Mouse (Mus musculus) kidney, embryonic 16.5 days (tissue): ENCODE measurements around the gene Gprc5b. TPM values are rescaled to one million over a fixed set of nuclear protein-coding genes. Genes with fewer than 3 reads are reported as not detected.

Source experiments
- ATAC-seq: fragments of 200-750 bp; cut with Nextera tagmentation; 2 replicates; pipeline ENCODE4 v1.8.0; 2017; ENCODE audit warnings: moderate TSS enrichment; ENCODE audit not compliant: low FRiP score, low TSS enrichment
- H3K27ac ChIP-seq: fragments of 300-500 bp; sonication (generic); 2 replicates; pipeline ENCODE4 v1.5.1; 2014; ENCODE audit warnings: low read length
- H3K27me3 ChIP-seq: fragments of 300-500 bp; sonication (generic); 2 replicates; pipeline ENCODE4 v1.6.1; 2014; ENCODE audit warnings: low read length, control low read depth, mixed read lengths; ENCODE audit not compliant: insufficient read depth
- H3K36me3 ChIP-seq: fragments of 300-500 bp; sonication (generic); 2 replicates; pipeline ENCODE4 v1.6.1; 2014; ENCODE audit warnings: low read length, control low read depth, mixed read lengths; ENCODE audit not compliant: insufficient read depth
- H3K4me1 ChIP-seq: fragments of 300-500 bp; sonication (generic); 2 replicates; pipeline ENCODE4 v1.6.1; 2014; ENCODE audit warnings: low read length, control low read depth, mixed read lengths; ENCODE audit not compliant: insufficient read depth
- H3K4me2 ChIP-seq: fragments of 300-500 bp; sonication (generic); replicated peaks from 2 replicates; pipeline ENCODE4 v1.6.1; 2014; ENCODE audit warnings: low read depth, low read length
- H3K4me3 ChIP-seq: fragments of 300-500 bp; sonication (generic); 2 replicates; pipeline ENCODE4 v1.5.1; 2014; ENCODE audit warnings: mild to moderate bottlenecking, low read length
- H3K9ac ChIP-seq: fragments of 300-500 bp; sonication (generic); replicated peaks from 2 replicates; pipeline ENCODE4 v1.6.1; 2014; ENCODE audit warnings: low read length
- H3K9me3 ChIP-seq: fragments of 300-500 bp; sonication (generic); 2 replicates; pipeline ENCODE4 v1.6.1; 2016; ENCODE audit warnings: low read length, control low read depth
- WGBS: fragments of 180-500 bp; shearing (Covaris S2); extraction: QIAGEN DNeasy Blood & Tissue Kit; methylation state at CpG from one replicate; pipeline ENCODE4 v1.1.7; 2014; 5-methylcytosine and 5-hydroxymethylcytosine counted together
- polyA plus RNA-seq: library from polyadenylated mRNA; unstranded; fragments of >200 nt; fragmentation: Nextera tagmentation; extraction: Ambion mirVana; gene quantifications from 2 replicates; pipeline ENCODE4 v1.2.1, GENCODE M21; 2015

Gprc5b gene
- polyA plus RNA-seq, 1 experiment from 2014 or later: 5.4 TPM

GRCm38 (mm10) chr7:118925547-118925946 lies 69.5 kb downstream of the Gprc5b start:
- WGBS: 76% methylated on average over 3 of the region's 3 CpGs
- no peak for ATAC-seq
- no peaks in the 10 kb centered on the region for H3K27me3 ChIP-seq

GRCm38 (mm10) chr7:118922441-118923202 lies 72.4 kb downstream of the Gprc5b start:
- Histone ChIP-seq H3K9ac (no peak overlapping the region), H3K9me3 (no peaks in the 10 kb centered on the region), H3K27me3 (no peaks in the 10 kb centered on the region), H3K4me2 (no peak overlapping the region), H3K4me3 (no peak overlapping the region), H3K27ac (peak overlapping the region; percentile 69; the same call in 1 of the 2 replicates), H3K4me1 (peaks cover 4% of the 10 kb centered on the region; the same call in 1 of the 2 replicates), H3K36me3 (no peaks in the 10 kb centered on the region)
- WGBS: 56% methylated on average over 4 of the region's 4 CpGs
- ATAC-seq: peak; percentile 54

More at GRCm38 (mm10) chr7:118925547-118925946, 69.5 kb downstream of the Gprc5b start:
- Histone ChIP-seq H3K9ac (no peak overlapping the region), H3K27ac (no peak overlapping the region), H3K9me3 (no peaks in the 10 kb centered on the region), H3K36me3 (no peaks in the 10 kb centered on the region), H3K4me2 (no peak overlapping the region), H3K4me1 (no peaks in the 10 kb centered on the region; the same call in 1 of the 2 replicates), H3K4me3 (no peak overlapping the region)

Other genes starting within 250 kb of the Gprc5b start
- gene Iqck, start 139.5 kb downstream of the Gprc5b start, polyA plus RNA-seq: 3.0 and 3.1 TPM in 2 replicates
- gene Knop1, start 139.0 kb downstream of the Gprc5b start, polyA plus RNA-seq: 95.7 and 113 TPM in 2 replicates
- 0.06 and 0.07 TPM in 2 replicates for gene Gpr139, start 189.4 kb upstream of the Gprc5b start, polyA plus RNA-seq